26 mouse cellular contexts compared by ENCODE assay signal in the genomic region with DNA sequence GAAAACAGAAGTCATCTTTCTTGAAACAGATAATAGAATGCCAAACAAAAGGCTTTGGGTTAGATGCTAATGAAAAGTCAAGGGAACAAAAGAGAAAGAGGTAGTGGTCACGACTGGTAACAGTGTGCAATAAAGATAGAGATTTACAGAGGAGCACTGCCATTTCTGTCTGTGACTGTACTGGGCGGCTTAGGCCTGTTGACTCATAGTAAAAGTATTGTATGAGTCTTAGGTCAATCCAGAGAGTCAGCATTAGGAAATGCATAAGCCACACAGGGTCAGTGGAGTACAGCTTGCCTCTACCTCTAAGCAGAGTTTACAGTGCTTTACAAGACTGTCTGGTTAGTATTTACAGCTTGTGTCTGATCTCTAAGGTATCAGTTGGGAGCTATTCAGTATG. TPM values are rescaled to one million over a fixed set of nuclear protein-coding genes. Genes with fewer than 3 reads are reported as not detected.
DNase-seq lines count a peak whose midpoint lies in the region; TF ChIP-seq lines count a peak whose summit lies in the region.
"Had no signal": no experiment of that assay in that cellular context is flagged by ENCODE, and none has a peak within 500 bp of the region (broad histone marks: within the 10 kb centered on the region; RNA-seq: fewer than 3 reads in every experiment).

No protein-coding gene starts in this region.

- H3K79me3 ChIP-seq in C2C12 (ENCODE audit: low read depth), result peaks cover 4% of the 10 kb centered on the region

- H3K36me3 ChIP-seq in C2C12 (ENCODE audit: control insufficient read depth, insufficient read depth) (no peaks in the 10 kb centered on the region), myocyte (ENCODE audit: control insufficient read depth, insufficient read depth) (no peaks in the 10 kb centered on the region)
- H3K36me3 ChIP-seq: embryonic facial prominence, embryonic 10.5 days; G1E; limb, embryonic 15.5 days; midbrain, embryonic 13.5 days; neural tube, embryonic 12.5 days had no signal

- H3K79me2 ChIP-seq in C2C12 (ENCODE audit: control insufficient read depth, insufficient read depth) (peaks cover 33% of the 10 kb centered on the region), myocyte (ENCODE audit: control insufficient read depth, insufficient read depth) (no peaks in the 10 kb centered on the region)

- no peak for TF ChIP-seq CTCF in C2C12 (IDR thresholded peaks at IDR 0.05; ENCODE audit: control insufficient read depth, insufficient read depth, insufficient read length)

- H3ac ChIP-seq in C2C12 (ENCODE audit: control insufficient read depth, insufficient read length, low read depth) (no peak overlapping the region), myocyte (ENCODE audit: control insufficient read depth, insufficient read length) (no peak overlapping the region)

- no peak for TF ChIP-seq POLR2A in myocyte (IDR thresholded peaks at IDR 0.05; ENCODE audit: insufficient read length, low read depth)

- peak; percentile 85 for DNase-seq in 3T3-L1 (ENCODE audit: low read depth, low spot score)
- DNase-seq in adipocyte (ENCODE audit: low spot score), result peak; percentile 37
- no peak for DNase-seq in frontal cortex, postnatal 14 days (ENCODE audit: low spot score in 2 of 2)
- DNase-seq in urinary bladder, postnatal 4 days (ENCODE audit: low spot score in 2 of 2), result no peak
- no peak for DNase-seq in gastrocnemius, adult 8-10 months (ENCODE audit: low spot score in 2 of 2)
- DNase-seq: adrenal gland, adult 8-10 months; cerebellum, adult 11-12 months; cerebellum, postnatal 10 days; gastrocnemius, postnatal 10 days; kidney, adult 18-20 months; lung, embryonic 14.5 days; lung, postnatal 36 days; right cerebral cortex, postnatal 14 days had no signal

- H3K27me3 ChIP-seq in C2C12 (ENCODE audit: control insufficient read depth, insufficient read depth, insufficient read length) (no peaks in the 10 kb centered on the region), myocyte (ENCODE audit: control insufficient read depth, insufficient read depth, insufficient read length) (no peaks in the 10 kb centered on the region)
- H3K27me3 ChIP-seq: forebrain, embryonic 13.5 days; limb, embryonic 15.5 days; megakaryocyte, embryonic 14.5 days; midbrain, embryonic 13.5 days; neural tube, embryonic 12.5 days had no signal

- H3K4me3 ChIP-seq in C2C12 (ENCODE audit: insufficient read depth, poor library complexity, severe bottlenecking) (no peak overlapping the region), myocyte (no peak overlapping the region)
- H3K4me3 ChIP-seq: embryonic facial prominence, embryonic 10.5 days; forebrain, embryonic 13.5 days; left cerebral cortex, adult 2 months; limb, embryonic 15.5 days; megakaryocyte, embryonic 14.5 days; midbrain, embryonic 13.5 days; neural tube, embryonic 12.5 days had no signal

- peak overlapping the region; percentile 52 for H3K4me2 ChIP-seq in myocyte (ENCODE audit: low read depth)
- H3K4me2 ChIP-seq: forebrain, embryonic 13.5 days; heart, embryonic 11.5 days; limb, embryonic 15.5 days; lung, embryonic 14.5 days; midbrain, embryonic 13.5 days; neural tube, embryonic 12.5 days had no signal

TF ChIP-seq in C2C12, 6 proteins besides CTCF, POLR2A, EP300 and RAD21:
- TF ChIP-seq MYOD1 (IDR thresholded peaks at IDR 0.05; ENCODE audit: control insufficient read depth, insufficient read length, low read depth) (no peak), USF1 (IDR thresholded peaks at IDR 0.05; ENCODE audit: low read depth) (no peak), MAX (IDR thresholded peaks at IDR 0.05) (no peak), FOSL1 (IDR thresholded peaks at IDR 0.05; ENCODE audit: insufficient read depth, low read length, poor library complexity, severe bottlenecking) (peak; percentile 84), CEBPB (IDR thresholded peaks at IDR 0.05; ENCODE audit: low read depth) (peak; percentile 41), MYOG (IDR thresholded peaks at IDR 0.05; ENCODE audit: control insufficient read depth, extremely low read depth, insufficient read length) (no peak)

TF ChIP-seq in myocyte, 11 proteins besides CTCF, POLR2A, EP300 and RAD21:
- TF ChIP-seq CEBPB (IDR thresholded peaks at IDR 0.05; ENCODE audit: insufficient read depth, poor library complexity, severe bottlenecking) (peak; percentile 61), REST (IDR thresholded peaks at IDR 0.05; ENCODE audit: insufficient read depth, insufficient read length) (no peak), MYOG (IDR thresholded peaks at IDR 0.05; ENCODE audit: control insufficient read depth in 1 of 3, insufficient read depth in 1 of 3, insufficient read length in 2 of 3, low read depth in 2 of 3) (no peak), MAX (IDR thresholded peaks at IDR 0.05; ENCODE audit: low read depth) (no peak)

RNA-seq across cellular contexts. Expression of a gene that starts 24.6 kb away (rescaled TPM):
- 2.7 TPM for polyA plus RNA-seq in C2C12 (2012; fragmentation: generic; extraction: Trizol)
- polyA plus RNA-seq in myocyte (2012; fragmentation: generic; extraction: Trizol), result 0.90 TPM
- total RNA-seq in gastrocnemius, adult 8-10 months (2022), result 1 to 10 TPM in 1 of 4 experiments, under 1 TPM in 3; 0.38 to 1.2 (median 0.60) TPM
- total RNA-seq: G1E; granulocyte monocyte progenitor cell, adult 5-6 weeks; monocyte, adult 5-6 weeks had no signal
- polyA plus RNA-seq: G1E had no signal

Comparison
In these comparisons a context has a peak if more than half of its experiments do, and no peak if none do; other contexts are left out.
1. DNase-seq: peak in 3T3-L1 (single experiment) and adipocyte (single experiment); none in frontal cortex, postnatal 14 days (0 of 2), urinary bladder, postnatal 4 days (0 of 2) and gastrocnemius, adult 8-10 months (0 of 2).